Mouse (Mus musculus) liver, adult 2 months (tissue): Measurements from ENCODE around the gene Zc3h12a. TPM values are rescaled to one million over a fixed set of nuclear protein-coding genes. Genes with fewer than 3 reads are reported as not detected.

ENCODE experiments used
- DNase-seq: peaks from one replicate; pipeline ENCODE4 v3.0.0-alpha.2; 2011; ENCODE audit warnings: low read depth, low spot score; ENCODE audit errors: extremely low read depth
- H3K27ac ChIP-seq: fragments of 200-500 bp; replicated peaks from 2 replicates; pipeline ENCODE4 v1.5.1; 2012; ENCODE audit warnings: low read depth, mild to moderate bottlenecking, control low read depth, inconsistent platforms, low read length; ENCODE audit not compliant: insufficient read depth
- H3K27me3 ChIP-seq: fragments of 200-500 bp; 2 replicates; pipeline ENCODE4 v1.6.1; 2012; ENCODE audit warnings: mild to moderate bottlenecking, moderate library complexity, low read length, inconsistent platforms; ENCODE audit not compliant: control insufficient read depth, insufficient read depth
- H3K36me3 ChIP-seq: fragments of 200-500 bp; 2 replicates; pipeline ENCODE4 v1.6.1; 2012; ENCODE audit warnings: low read length, inconsistent platforms; ENCODE audit not compliant: control insufficient read depth, insufficient read depth
- H3K4me1 ChIP-seq: fragments of 200-500 bp; 2 replicates; pipeline ENCODE4 v1.6.1; 2011; ENCODE audit warnings: low read length; ENCODE audit not compliant: control insufficient read depth, insufficient read depth
- H3K4me3 ChIP-seq: fragments of 200-500 bp; 2 replicates; pipeline ENCODE4 v1.5.1; 2011; ENCODE audit warnings: low read depth, mild to moderate bottlenecking, control low read depth, low read length, moderate library complexity; ENCODE audit not compliant: insufficient read depth
- H3K79me2 ChIP-seq: fragments of 200-500 bp; 2 replicates; pipeline ENCODE4 v1.6.1; 2012; ENCODE audit warnings: inconsistent platforms, mild to moderate bottlenecking, low read length, moderate library complexity; ENCODE audit not compliant: control insufficient read depth, insufficient read depth
- H3K9ac ChIP-seq: fragments of 200-500 bp; 2 replicates; pipeline ENCODE4 v1.6.1; 2012; ENCODE audit warnings: low read depth, mild to moderate bottlenecking, control low read depth, inconsistent platforms, low read length
- CTCF ChIP-seq: fragments of 200-500 bp; IDR thresholded peaks from 2 replicates; pipeline ENCODE4 v1.5.1; 2011; ENCODE audit warnings: low read depth, low read length, control low read depth
- POLR2A ChIP-seq: fragments of 200-500 bp; IDR thresholded peaks from 2 replicates; pipeline ENCODE4 v1.6.1; 2011; ENCODE audit warnings: low read length, control low read depth; ENCODE audit not compliant: insufficient read depth; ENCODE audit errors: extremely low read depth
- WGBS: fragments of 180-500 bp; shearing (Covaris S2); methylation state at CpG from one replicate; pipeline ENCODE4 v1.1.7; 2018; 5-methylcytosine and 5-hydroxymethylcytosine counted together
- polyA plus RNA-seq: library from polyadenylated mRNA; depleted of rRNA; stranded (reverse); fragments of >200 nt; gene quantifications from 2 replicates; pipeline ENCODE4 v1.2.3, GENCODE M21; 2012; rRNA removed
- total RNA-seq: library from RNA; depleted of rRNA; stranded (reverse); fragments of >200 nt; gene quantifications from 2 replicates; pipeline ENCODE4 v1.2.3, GENCODE M21; 2014; rRNA removed

Zc3h12a gene
- total and polyA plus RNA-seq, 2 experiments = 0.74 to 3.0 TPM

GRCm38 (mm10) chr4:125085346-125085841 is 42.2 kb downstream of the Zc3h12a start:
- TF ChIP-seq POLR2A (no peak; the same call in 1 of the 2 replicates), CTCF (no peak)
- WGBS = 1% methylated on average over 37 of the region's 45 CpGs
- H3K79me2 ChIP-seq = peaks cover 8% of the 10 kb centered on the region; the same call in 1 of the 2 replicates
- H3K4me1 ChIP-seq = peaks cover 6% of the 10 kb centered on the region
- peak overlapping the region; percentile 100 for H3K4me3 ChIP-seq
- H3K27ac ChIP-seq = peak overlapping the region; percentile 96
- DNase-seq = peak; percentile 22
- peaks cover 3% of the 10 kb centered on the region; the same call in 1 of the 2 replicates for H3K36me3 ChIP-seq
- no peaks in the 10 kb centered on the region for H3K27me3 ChIP-seq
- H3K9ac ChIP-seq = peak overlapping the region; percentile 99

- no peaks in the 10 kb centered on the region for H3K27me3 ChIP-seq
- peak; percentile 48 for DNase-seq
- WGBS = 2% methylated on average over 63 of the region's 63 CpGs
Observed at GRCm38 (mm10) chr4:125084403-125085345, 43.0 kb downstream of the Zc3h12a start, which contains the start of gene Meaf6. Gene Meaf6, plus strand, starts transcription at chr4:125085134.

GRCm38 (mm10) chr4:125078698-125079097 is 48.9 kb downstream of the Zc3h12a start:
- Histone ChIP-seq H3K79me2 (no peaks in the 10 kb centered on the region), H3K27ac (no peak overlapping the region), H3K27me3 (no peaks in the 10 kb centered on the region), H3K36me3 (peaks cover 5% of the 10 kb centered on the region), H3K4me3 (no peak overlapping the region), H3K9ac (no peak overlapping the region), H3K4me1 (no peaks in the 10 kb centered on the region)
- 95% methylated on average over 2 of the region's 2 CpGs for WGBS
- no peak for DNase-seq
- TF ChIP-seq POLR2A (no peak), CTCF (no peak)

More at GRCm38 (mm10) chr4:125084403-125085345, 43.0 kb downstream of the Zc3h12a start, which contains the start of gene Meaf6:
- TF ChIP-seq POLR2A = peak; percentile 11; the same call in 1 of the 2 replicates
- TF ChIP-seq CTCF = peak; percentile 85
- no peaks in the 10 kb centered on the region for H3K36me3 ChIP-seq
- peak within 1 kb of the TSS; percentile 99 for H3K9ac ChIP-seq
- peak within 1 kb of the TSS; percentile 100 for H3K4me3 ChIP-seq
- peak within 1 kb of the TSS; percentile 96 for H3K27ac ChIP-seq
- H3K4me1 ChIP-seq = peaks cover 6% of the 10 kb centered on the region
- H3K79me2 ChIP-seq = peaks cover 8% of the 10 kb centered on the region; the same call in 1 of the 2 replicates

DNA sequence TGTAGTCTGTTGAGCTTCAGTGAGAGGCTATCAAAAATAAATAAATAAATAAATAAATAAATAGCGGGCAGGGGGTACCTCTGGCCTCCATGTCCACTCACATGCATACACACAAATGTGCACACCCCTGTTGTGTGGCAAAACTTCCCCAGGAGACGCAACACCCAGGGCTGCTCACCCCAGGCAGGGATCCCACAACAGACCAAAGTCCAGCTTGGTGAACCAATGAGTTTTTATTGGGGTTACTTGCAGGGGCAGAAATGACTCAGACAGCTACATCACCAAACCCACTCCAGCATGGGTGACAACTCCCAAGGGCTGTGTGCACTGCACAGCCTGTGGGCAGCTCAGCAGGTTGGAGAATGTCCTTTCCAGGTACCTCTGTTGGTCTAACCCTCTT is 49.9 kb downstream of the Zc3h12a start:
- TF ChIP-seq POLR2A (no peak), CTCF (no peak)
- Histone ChIP-seq H3K4me1 (no peaks in the 10 kb centered on the region), H3K27ac (no peak overlapping the region), H3K36me3 (peaks cover 14% of the 10 kb centered on the region), H3K79me2 (no peaks in the 10 kb centered on the region), H3K4me3 (no peak overlapping the region), H3K9ac (no peak overlapping the region), H3K27me3 (no peaks in the 10 kb centered on the region)
- WGBS = 85% methylated on average over 2 of the region's 2 CpGs
- no peak for DNase-seq

Other genes with a start within 250 kb of the Zc3h12a start
- not detected in 2 replicates for gene Epha10, start 246.9 kb downstream of the Zc3h12a start, total RNA-seq
- gene Epha10, start 246.9 kb downstream of the Zc3h12a start, polyA plus RNA-seq = not detected in 2 replicates
- 3.4 and 4.1 TPM in 2 replicates for gene 9930104L06Rik, start 190.8 kb downstream of the Zc3h12a start, total RNA-seq
- gene 9930104L06Rik, start 190.8 kb downstream of the Zc3h12a start, polyA plus RNA-seq = 4.7 and 9.2 TPM in 2 replicates
- 0.37 and 1.0 TPM in 2 replicates for gene Cdca8, start 188.5 kb downstream of the Zc3h12a start, total RNA-seq
- 0.67 and 0.91 TPM in 2 replicates for gene Cdca8, start 188.5 kb downstream of the Zc3h12a start, polyA plus RNA-seq
- 0.09 TPM in 1 of 2 replicates, not detected in the other for gene Rspo1, start 141.4 kb downstream of the Zc3h12a start, total RNA-seq
- 0.37 and 0.56 TPM in 2 replicates for gene Rspo1, start 141.4 kb downstream of the Zc3h12a start, polyA plus RNA-seq
- gene Gnl2, start 111.3 kb downstream of the Zc3h12a start, total RNA-seq = 19.3 and 22.0 TPM in 2 replicates
- gene Gnl2, start 111.3 kb downstream of the Zc3h12a start, polyA plus RNA-seq = 7.1 and 13.7 TPM in 2 replicates
- gene Dnali1, start 62.1 kb downstream of the Zc3h12a start, total RNA-seq = 0.09 TPM in 1 of 2 replicates, not detected in the other
- gene Dnali1, start 62.1 kb downstream of the Zc3h12a start, polyA plus RNA-seq = 0.05 TPM in 1 of 2 replicates, not detected in the other
- 7.5 and 7.6 TPM in 2 replicates for gene Snip1, start 61.2 kb downstream of the Zc3h12a start, total RNA-seq
- 6.1 and 6.9 TPM in 2 replicates for gene Snip1, start 61.2 kb downstream of the Zc3h12a start, polyA plus RNA-seq
- gene Meaf6, start 42.7 kb downstream of the Zc3h12a start, total RNA-seq = 4.7 and 4.9 TPM in 2 replicates
- gene Meaf6, start 42.7 kb downstream of the Zc3h12a start, polyA plus RNA-seq = 5.2 and 5.9 TPM in 2 replicates